12 mouse cellular contexts compared by ENCODE assay signal in the genomic region with DNA sequence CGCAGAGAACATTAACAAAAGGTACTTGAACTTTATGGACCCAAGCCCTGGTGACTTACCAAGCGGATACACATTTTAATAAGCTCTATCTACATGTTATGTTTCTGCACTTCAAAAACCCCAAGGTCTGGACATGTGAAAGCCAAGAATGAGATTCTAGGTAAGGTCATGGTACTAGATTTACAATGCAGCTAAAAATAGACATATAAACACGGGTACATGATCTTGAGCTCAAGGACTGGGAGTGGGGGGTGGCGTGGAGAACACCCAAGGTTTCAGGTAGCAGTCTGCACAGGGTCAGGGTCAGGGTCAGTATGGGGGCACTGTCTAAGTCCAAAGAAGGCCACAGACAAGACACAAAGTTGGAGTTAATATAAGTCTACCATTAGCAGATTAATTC. TPM values are rescaled to one million over a fixed set of nuclear protein-coding genes. Genes with fewer than 3 reads are reported as not detected.
"Had no signal": no experiment of that assay in that cellular context is flagged by ENCODE, and none has a peak within 500 bp of the region (broad histone marks: within the 10 kb centered on the region; RNA-seq: fewer than 3 reads in every experiment).

No protein-coding gene starts in this region.

- H3K27me3 ChIP-seq: limb, embryonic 15.5 days; midbrain, embryonic 12.5 days; neural tube, embryonic 13.5 days had no signal

- H3K4me3 ChIP-seq: limb, embryonic 15.5 days; midbrain, embryonic 12.5 days; neural tube, embryonic 13.5 days had no signal

- H3K4me2 ChIP-seq: limb, embryonic 15.5 days; midbrain, embryonic 12.5 days; neural tube, embryonic 13.5 days had no signal

- H3K27ac ChIP-seq: limb, embryonic 15.5 days; liver, embryonic 14.5 days; midbrain, embryonic 12.5 days; neural tube, embryonic 13.5 days had no signal

- H3K4me1 ChIP-seq: limb, embryonic 15.5 days; midbrain, embryonic 12.5 days had no signal

- H3K9ac ChIP-seq: limb, embryonic 15.5 days; liver, embryonic 14.5 days; midbrain, embryonic 12.5 days; neural tube, embryonic 13.5 days had no signal

- DNase-seq: kidney, postnatal 10 days; layer of hippocampus, adult 9-11 months; layer of hippocampus, postnatal 36 days; right cerebral cortex, postnatal 14 days; thymus, postnatal 36 days had no signal

- H3K9me3 ChIP-seq: limb, embryonic 15.5 days; midbrain, embryonic 12.5 days; neural tube, embryonic 13.5 days had no signal

- ATAC-seq: midbrain, embryonic 16.5 days had no signal

RNA-seq across cellular contexts. Expression of a gene that starts 59.9 kb away (rescaled TPM):
- total RNA-seq: megakaryocyte-erythroid progenitor cell, adult 5-6 weeks had no signal
- polyA plus RNA-seq: thymus, postnatal 0 days had no signal
